Mouse (Mus musculus) liver, embryonic 14.5 days (tissue): ENCODE measurements around the gene Kcnk13. TPM values are rescaled to one million over a fixed set of nuclear protein-coding genes. Genes with fewer than 3 reads are reported as not detected.

Experiments
- ATAC-seq: fragments of 200-750 bp; cut with Nextera tagmentation; 2 replicates; pipeline ENCODE4 v1.8.0; 2017; ENCODE audit warnings: moderate number of reproducible peaks, mild to moderate bottlenecking, moderate library complexity; ENCODE audit not compliant: insufficient read depth
- DNase-seq, 3 experiments: peaks; one replicate each; pipeline ENCODE4 v3.0.0-alpha.2; 2012 to 2013; ENCODE audit warnings: low read depth in 3 of 3, low spot score in 3 of 3
- H3K27ac ChIP-seq: fragments of 300-500 bp; sonication (generic); 2 replicates; pipeline ENCODE4 v1.5.1; 2014; ENCODE audit warnings: moderate library complexity, mild to moderate bottlenecking, control low read depth, inconsistent platforms
- H3K27me3 ChIP-seq: fragments of 300-500 bp; sonication (generic); 2 replicates; pipeline ENCODE4 v1.6.1; 2014; ENCODE audit warnings: mild to moderate bottlenecking, low read length, moderate library complexity; ENCODE audit not compliant: control insufficient read depth, insufficient read depth
- H3K36me3 ChIP-seq: fragments of 300-500 bp; sonication (generic); replicated peaks from 2 replicates; pipeline ENCODE4 v1.6.1; 2014; ENCODE audit warnings: low read depth; ENCODE audit not compliant: control insufficient read depth, insufficient read depth
- H3K4me1 ChIP-seq, 2 experiments: fragments of 200-500 bp in 1 of 2; fragments of 300-500 bp in 1 of 2; sonication (generic) in 1 of 2; replicated peaks; 2 replicates each; pipeline ENCODE4 v1.6.1; 2012 to 2014; ENCODE audit warnings: antibody characterized with exemption in 1 of 2, inconsistent platforms in 1 of 2, low read length in 1 of 2; ENCODE audit not compliant: control insufficient read depth in 2 of 2, insufficient read depth in 2 of 2
- H3K4me2 ChIP-seq: fragments of 300-500 bp; sonication (generic); 2 replicates; pipeline ENCODE4 v1.6.1; 2014; ENCODE audit warnings: low read depth, mild to moderate bottlenecking, control low read depth, moderate library complexity
- H3K4me3 ChIP-seq, 2 experiments: fragments of 200-500 bp in 1 of 2; fragments of 300-500 bp in 1 of 2; sonication (generic) in 1 of 2; 2 replicates each; pipeline ENCODE4 v1.5.1; 2012 to 2014; ENCODE audit warnings: low read depth in 2 of 2, low read length in 2 of 2, mild to moderate bottlenecking in 2 of 2, control low read depth in 1 of 2, inconsistent platforms in 1 of 2, moderate library complexity in 1 of 2; ENCODE audit not compliant: insufficient read depth in 1 of 2
- H3K9ac ChIP-seq: fragments of 300-500 bp; sonication (generic); replicated peaks from 2 replicates; pipeline ENCODE4 v1.6.1; 2014; ENCODE audit warnings: mild to moderate bottlenecking, control low read depth, moderate library complexity
- H3K9me3 ChIP-seq: fragments of 300-500 bp; sonication (generic); 2 replicates; pipeline ENCODE4 v1.6.1; 2016; ENCODE audit warnings: low read length, mixed read lengths; ENCODE audit not compliant: control insufficient read depth
- CTCF ChIP-seq: IDR thresholded peaks from 2 replicates; pipeline ENCODE4 v1.5.1; 2016; ENCODE audit warnings: antibody characterized with exemption, low read depth, control low read depth
- EP300 ChIP-seq: IDR thresholded peaks from 2 replicates; pipeline ENCODE4 v1.6.1; 2016; ENCODE audit warnings: antibody characterized with exemption, low read depth
- WGBS: fragments of 180-500 bp; shearing (Covaris S2); extraction: QIAGEN DNeasy Blood & Tissue Kit; methylation state at CpG from one replicate; pipeline ENCODE4 v1.1.7; 2014; ENCODE audit not compliant: insufficient replicate concordance; 5-methylcytosine and 5-hydroxymethylcytosine counted together
- polyA plus RNA-seq, 2 experiments: library from polyadenylated mRNA; depleted of rRNA in 1 of 2; stranded (reverse) in 1 of 2; unstranded in 1 of 2; fragments of >200 nt; fragmentation: Nextera tagmentation in 1 of 2; extraction: Ambion mirVana in 1 of 2; gene quantifications; 2 replicates each; pipeline versions ENCODE4 v1.2.1 to v1.2.3; 2012 to 2014

The Kcnk13 gene
- polyA plus RNA-seq, 2 experiments = 0.23 to 0.48 TPM

DNA sequence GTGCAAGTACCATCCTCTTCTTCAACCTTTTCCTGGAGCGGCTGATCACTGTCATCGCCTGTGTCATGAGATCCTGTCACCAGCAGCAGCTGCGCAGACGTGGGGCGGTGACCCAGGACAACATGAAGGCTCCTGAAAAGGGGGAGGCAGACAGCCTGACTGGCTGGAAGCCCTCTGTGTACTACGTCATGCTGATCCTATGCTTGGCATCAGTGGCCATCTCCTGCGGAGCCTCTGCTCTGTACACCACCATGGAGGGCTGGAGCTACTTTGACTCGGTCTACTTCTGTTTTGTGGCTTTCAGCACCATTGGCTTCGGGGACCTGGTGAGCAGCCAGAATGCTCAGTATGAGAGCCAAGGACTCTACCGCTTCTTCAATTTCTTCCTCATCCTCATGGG is 96.8 kb downstream of the Kcnk13 start:
- 66% methylated on average over 10 of the region's 10 CpGs for WGBS

DNA sequence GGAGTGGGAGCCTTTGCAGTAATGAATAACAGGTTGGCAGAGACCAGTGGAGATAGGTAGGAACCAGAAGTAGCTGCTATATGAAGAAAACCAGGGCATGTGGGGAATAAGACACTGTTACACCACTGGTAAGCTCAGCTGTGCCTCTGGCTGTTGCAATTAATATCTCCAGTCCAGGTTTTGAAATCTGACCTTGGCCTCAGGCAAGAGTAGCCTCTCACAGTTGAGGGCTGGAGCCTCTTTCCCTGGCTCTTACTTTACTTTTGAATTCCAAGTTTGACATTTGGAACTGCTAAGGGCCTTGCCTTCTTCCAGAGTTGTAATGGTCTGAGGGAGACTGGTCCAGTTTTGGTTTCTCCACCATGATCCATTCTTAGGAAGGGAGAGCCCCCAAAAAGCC is 97.5 kb downstream of the Kcnk13 start:
- Histone ChIP-seq H3K27me3 (no peaks in the 10 kb centered on the region), H3K9me3 (no peaks in the 10 kb centered on the region), H3K36me3 (no peaks in the 10 kb centered on the region), H3K4me3 (no peak overlapping the region), H3K4me1 (no peaks in the 10 kb centered on the region), H3K27ac (no peak overlapping the region), H3K9ac (no peak overlapping the region), H3K4me2 (no peak overlapping the region)
- ATAC-seq = no peak
- no peak for TF ChIP-seq CTCF
- no peak for TF ChIP-seq EP300
- DNase-seq = no peak

More for the DNA sequence above, 96.8 kb downstream of the Kcnk13 start:
- H3K27me3 ChIP-seq = no peaks in the 10 kb centered on the region
- H3K36me3 ChIP-seq = no peaks in the 10 kb centered on the region
- DNase-seq = no peak
- H3K4me3 ChIP-seq = no peak overlapping the region
- H3K27ac ChIP-seq = no peak overlapping the region
- H3K9ac ChIP-seq = no peak overlapping the region
- H3K4me2 ChIP-seq = no peak overlapping the region
- no peak for ATAC-seq
- no peak for TF ChIP-seq CTCF
- TF ChIP-seq EP300 = no peak
- H3K9me3 ChIP-seq = no peaks in the 10 kb centered on the region
- no peaks in the 10 kb centered on the region for H3K4me1 ChIP-seq

DNA sequence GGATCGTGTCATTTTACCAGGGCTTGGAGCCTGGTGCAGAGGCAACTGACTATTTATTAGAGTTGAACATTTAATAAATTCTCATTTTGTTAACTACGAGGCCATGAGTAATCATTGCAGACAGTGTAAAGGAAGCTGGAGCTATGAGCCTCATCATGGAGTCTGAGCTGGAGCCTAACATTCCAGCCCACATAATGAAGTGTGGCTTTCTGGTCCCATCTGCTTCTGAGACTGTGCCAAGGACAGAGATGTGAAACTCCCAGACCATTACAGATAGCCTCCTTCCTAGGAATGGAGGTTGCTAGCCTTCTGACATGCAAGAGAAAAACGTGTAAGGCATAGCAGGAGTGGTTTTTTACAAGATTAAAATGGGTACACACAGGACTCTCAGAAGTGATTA is 98.3 kb downstream of the Kcnk13 start:
- ATAC-seq = no peak
- WGBS = 44% methylated on average over 3 of the region's 3 CpGs
- Histone ChIP-seq H3K9ac (no peak overlapping the region), H3K27me3 (no peaks in the 10 kb centered on the region), H3K4me3 (no peak overlapping the region), H3K4me2 (no peak overlapping the region), H3K4me1 (0 out of 4 replicates have a peak, but pooled peaks cover 0 to 2% of the 10 kb centered on the region in 2 experiments), H3K27ac (no peak overlapping the region), H3K36me3 (no peaks in the 10 kb centered on the region), H3K9me3 (no peaks in the 10 kb centered on the region)
- TF ChIP-seq EP300 (no peak), CTCF (no peak)
- DNase-seq = no peak

DNA sequence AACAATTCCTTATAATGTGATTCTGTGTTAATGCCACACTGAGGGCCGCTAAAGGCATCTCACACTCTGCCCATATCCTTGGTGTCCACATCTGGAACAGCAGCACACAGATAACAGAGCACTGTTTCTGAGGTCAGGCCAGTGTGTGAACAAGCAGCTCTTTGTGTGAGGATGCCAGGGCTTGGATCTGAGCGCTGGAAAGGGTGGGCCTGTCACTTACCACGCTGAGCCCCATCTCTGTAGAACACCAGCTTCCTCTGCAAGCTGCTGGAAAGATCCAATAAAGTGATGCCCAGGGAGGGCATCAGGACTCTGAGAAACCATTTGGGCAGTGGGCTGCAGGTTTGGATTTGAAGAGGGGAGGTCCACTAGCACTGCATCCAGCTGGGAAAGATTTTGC is 100.8 kb downstream of the Kcnk13 start:
- Histone ChIP-seq H3K4me1 (0 out of 4 replicates have a peak, but pooled peaks cover 0 to 2% of the 10 kb centered on the region in 2 experiments), H3K4me2 (no peak overlapping the region), H3K36me3 (no peaks in the 10 kb centered on the region), H3K27me3 (no peaks in the 10 kb centered on the region), H3K9me3 (no peaks in the 10 kb centered on the region), H3K27ac (no peak overlapping the region), H3K4me3 (no peak overlapping the region), H3K9ac (no peak overlapping the region)
- no peak for ATAC-seq
- DNase-seq = no peak
- WGBS = 65% methylated on average over 3 of the region's 3 CpGs
- no peak for TF ChIP-seq EP300
- TF ChIP-seq CTCF = no peak

DNA sequence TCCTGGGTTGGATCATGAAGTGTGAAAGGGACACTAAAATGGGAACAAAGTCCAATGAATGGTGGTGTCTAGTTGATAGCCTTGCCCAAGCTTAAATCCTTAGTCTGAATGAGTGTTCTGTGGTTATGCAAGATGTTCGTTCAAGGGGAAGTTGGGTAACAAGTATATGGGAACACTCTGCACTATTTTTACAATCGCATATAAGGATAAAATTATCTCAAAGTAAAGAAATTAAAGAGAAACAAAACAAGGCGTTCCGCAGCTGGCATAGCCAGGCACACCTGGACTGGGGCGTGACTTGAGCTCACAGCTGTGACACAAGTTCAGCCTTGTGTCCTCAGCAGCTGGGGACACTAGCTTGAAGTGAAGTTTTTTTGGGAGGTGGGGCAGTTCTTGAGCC is 103.2 kb downstream of the Kcnk13 start:
- no peak overlapping the region for H3K27ac ChIP-seq
- no peaks in the 10 kb centered on the region for H3K27me3 ChIP-seq
- no peaks in the 10 kb centered on the region for H3K36me3 ChIP-seq
- no peak overlapping the region for H3K4me3 ChIP-seq
- DNase-seq (no peak), ATAC-seq (no peak)
- H3K9me3 ChIP-seq = no peaks in the 10 kb centered on the region
- WGBS = 44% methylated on average over 5 of the region's 5 CpGs
- H3K9ac ChIP-seq = no peak overlapping the region
- H3K4me2 ChIP-seq = no peak overlapping the region
- TF ChIP-seq CTCF (no peak), EP300 (no peak)
- H3K4me1 ChIP-seq = 0 out of 4 replicates have a peak, but pooled peaks cover 0 to 2% of the 10 kb centered on the region in 2 experiments
